Mouse (Mus musculus) left cerebral cortex, postnatal 10 days (tissue): ENCODE data around the gene Fanca. TPM values are rescaled to one million over a fixed set of nuclear protein-coding genes. Genes with fewer than 3 reads are reported as not detected.
"Not testable (repeated sequence)": the region's sequence is repeated elsewhere in the genome, so short reads cannot be mapped to it uniquely, and the experiment has no call there.

ENCODE experiments used
- DNase-seq, 2 experiments: peaks; one replicate each; pipeline ENCODE4 v3.0.0; 2021 to 2022; ENCODE audit warnings: low spot score in 2 of 2, mixed read lengths in 1 of 2; ENCODE audit errors: extremely low spot score in 1 of 2
- intact Hi-C: fragments of 180-260 bp; cut with DNase I; formaldehyde crosslinking; loops from one replicate; pipeline ENCODE4 v1.15.1; 2025
- total RNA-seq, 2 experiments: library from RNA; stranded (reverse); gene quantifications; 2 replicates each; pipeline ENCODE4 v1.2.3; 2021

Gene Fanca
- total RNA-seq, 2 experiments from 2014 or later = 4.0 to 4.1 TPM

GRCm38 (mm10) chr8:123332262-123333090, 14.1 kb upstream of the Fanca start, which contains the start of gene Spire2:
Gene Spire2 (plus strand): TSS chr8:123332713.
- peak; percentile 56 to 86 for DNase-seq
- intact Hi-C loops = no loop called here

GRCm38 (mm10) chr8:123331810-123332209, 13.4 kb upstream of the Fanca start:
- intact Hi-C loops = no loop called here
- DNase-seq = no peak

DNA sequence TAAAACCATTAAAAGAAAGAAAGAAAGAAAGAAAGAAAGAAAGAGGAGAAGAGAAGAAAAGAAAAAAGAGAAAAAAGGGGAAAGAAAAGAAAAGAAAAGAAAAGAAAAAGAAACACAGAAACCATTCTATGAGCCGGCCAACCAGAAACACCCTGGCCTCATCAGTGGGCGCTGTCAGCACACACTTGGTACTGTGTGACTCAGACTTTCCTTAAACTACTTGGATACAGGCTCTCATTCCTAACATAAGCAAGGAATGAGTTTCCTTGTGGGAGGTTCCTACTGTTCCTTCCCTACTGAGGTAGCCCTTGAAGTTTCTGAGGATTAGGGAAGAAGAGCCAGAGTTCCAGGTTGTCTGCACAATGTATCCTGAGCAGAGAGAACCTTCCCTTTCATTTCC, 12.9 kb upstream of the Fanca start:
- DNase-seq = no peak
- intact Hi-C loops = no loop called here

DNA sequence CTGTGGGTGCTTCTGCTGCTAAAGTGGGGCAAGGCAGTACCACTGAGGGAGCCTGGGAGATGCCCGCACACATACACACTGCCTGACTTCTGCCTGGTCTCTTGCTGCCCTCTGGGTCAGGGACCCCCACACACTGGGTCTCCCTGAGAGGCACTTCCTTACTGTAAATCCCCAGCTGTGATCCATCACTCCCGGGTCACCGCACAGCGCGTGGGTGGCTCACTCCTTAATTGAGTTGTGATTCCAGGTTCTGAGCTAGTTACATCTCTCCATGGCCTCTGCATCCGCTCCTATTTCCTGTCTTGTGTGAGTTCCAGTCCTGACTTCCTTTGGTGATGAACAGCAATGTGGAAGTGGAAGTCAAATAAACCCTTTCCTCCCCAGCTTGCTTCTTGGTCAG, 12.3 kb upstream of the Fanca start:
- intact Hi-C loops = no loop called here
- DNase-seq = no peak

GRCm38 (mm10) chr8:123329961-123330360, 11.6 kb upstream of the Fanca start:
- intact Hi-C loops = no loop called here
- no peak for DNase-seq

DNA sequence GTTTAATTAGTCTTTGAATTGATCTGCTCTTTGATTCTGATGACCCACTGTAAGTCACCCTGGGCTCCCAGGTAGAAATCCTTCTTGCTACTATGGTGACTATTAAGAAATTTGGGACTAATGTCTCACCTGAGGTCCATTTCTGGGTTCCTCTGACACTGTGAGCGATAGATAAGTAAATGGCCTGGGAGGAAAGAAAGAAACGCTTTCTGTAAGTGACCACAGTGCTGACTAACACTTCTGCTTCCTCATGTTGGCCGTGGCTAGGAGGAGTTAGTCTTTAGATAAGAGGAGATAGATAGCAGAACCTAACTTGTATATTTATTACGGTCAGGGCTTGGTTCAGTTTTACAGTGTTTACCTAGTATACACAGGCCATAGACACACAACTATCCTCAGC, 11.0 kb upstream of the Fanca start:
- DNase-seq = no peak
- intact Hi-C loops = no loop called here

GRCm38 (mm10) chr8:123328552-123328951, 10.2 kb upstream of the Fanca start:
- no peak for DNase-seq

GRCm38 (mm10) chr8:123319522-123320164, 1.3 kb upstream of the Fanca start:
- intact Hi-C loops = loop anchor here (5.0 kb wide), 1 partner anchor 43 kb away; no protein-coding TSS in a partner anchor

More at GRCm38 (mm10) chr8:123328552-123328951, 10.2 kb upstream of the Fanca start:
- intact Hi-C loops = no loop called here

DNA sequence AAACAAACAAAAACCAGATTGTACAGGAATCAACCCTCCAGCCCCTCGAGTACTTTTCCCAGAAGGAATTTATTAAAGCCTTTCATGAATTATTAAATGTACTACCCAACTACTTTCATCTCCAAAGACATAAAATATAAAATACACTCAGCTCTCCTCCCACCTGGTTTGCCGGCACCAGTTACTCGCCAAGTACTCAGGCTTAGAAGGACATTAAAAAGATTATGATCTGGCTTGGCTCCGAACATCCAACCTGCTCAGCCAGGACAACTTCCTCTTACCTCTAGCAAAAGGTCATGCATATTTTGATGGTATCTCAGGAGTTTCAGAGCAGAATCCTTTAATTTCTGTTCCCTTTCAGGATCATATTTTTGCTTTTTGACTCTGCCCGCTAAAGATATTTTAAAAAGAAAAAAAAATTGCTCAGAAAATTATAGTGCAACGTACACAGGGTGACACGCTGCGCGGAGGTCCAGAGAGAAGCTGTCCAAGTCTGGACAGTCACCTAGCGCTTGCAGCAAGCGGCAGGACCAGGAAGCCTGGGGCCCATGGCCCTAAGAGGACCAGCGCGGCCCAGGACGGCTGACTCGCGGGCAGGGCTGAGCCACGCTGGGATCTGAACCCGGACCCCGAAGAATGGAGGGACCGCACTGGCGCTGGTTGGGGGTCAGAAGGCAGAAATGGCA, 452 bp downstream of the Fanca start:
- intact Hi-C loops = loop anchor here (5.0 kb wide), 1 partner anchor 44 kb away; no protein-coding TSS in a partner anchor
- no peak for DNase-seq

More at GRCm38 (mm10) chr8:123319522-123320164, 1.3 kb upstream of the Fanca start:
- DNase-seq = no peak

- intact Hi-C loops = no loop called here
- DNase-seq = no peak
These were observed 9.6 kb downstream of the Fanca start for GRCm38 (mm10) chr8:123308738-123309137.

DNA sequence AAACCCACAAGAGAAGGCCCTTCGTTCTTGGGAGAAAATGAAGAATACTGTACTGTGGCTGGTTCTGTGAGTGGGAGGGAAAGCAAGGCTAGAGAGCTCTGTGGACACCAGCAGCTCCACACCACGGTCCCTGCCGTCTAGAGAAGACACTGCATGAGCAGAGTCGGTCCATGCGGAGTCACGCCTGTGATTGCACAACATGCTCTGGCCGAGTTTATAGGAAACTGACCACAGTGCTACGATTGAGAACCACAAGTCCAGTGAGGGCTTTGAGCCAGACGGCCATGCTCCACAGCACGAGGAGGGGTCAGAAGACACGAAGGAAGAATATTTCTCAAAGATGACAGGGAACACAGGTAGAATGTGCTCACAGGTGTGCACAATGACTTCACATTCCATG, 20.1 kb downstream of the Fanca start:
- DNase-seq = no peak
- intact Hi-C loops = no loop called here

DNA sequence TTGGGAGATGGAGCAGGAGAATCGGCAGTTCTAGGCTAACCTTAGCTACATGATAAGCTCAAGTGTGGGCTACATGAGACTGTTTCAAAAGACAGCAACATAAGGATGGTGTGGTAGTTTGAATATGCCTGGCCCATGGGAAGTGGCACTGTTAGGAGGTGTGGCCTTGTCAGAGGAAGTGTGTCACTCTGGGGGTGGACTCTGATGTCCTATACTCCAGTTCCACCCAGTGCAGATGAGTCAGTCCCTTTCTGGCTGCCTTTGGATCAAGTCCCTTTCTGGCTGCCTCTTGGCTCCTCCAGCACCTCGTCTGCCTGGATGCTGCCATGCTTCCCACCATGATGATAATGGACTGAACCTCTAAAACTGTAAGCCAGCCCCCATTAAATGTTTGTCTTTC, 25.6 kb downstream of the Fanca start:
- DNase-seq = no peak
- intact Hi-C loops = no loop called here

GRCm38 (mm10) chr8:123292281-123292680, 26.1 kb downstream of the Fanca start:
- DNase-seq = no peak
- intact Hi-C loops = no loop called here

- intact Hi-C loops = no loop called here
- no peak for DNase-seq
These were observed 26.7 kb downstream of the Fanca start for GRCm38 (mm10) chr8:123291716-123292115.

GRCm38 (mm10) chr8:123290679-123291078, 27.7 kb downstream of the Fanca start:
- DNase-seq = no peak
- intact Hi-C loops = no loop called here

DNA sequence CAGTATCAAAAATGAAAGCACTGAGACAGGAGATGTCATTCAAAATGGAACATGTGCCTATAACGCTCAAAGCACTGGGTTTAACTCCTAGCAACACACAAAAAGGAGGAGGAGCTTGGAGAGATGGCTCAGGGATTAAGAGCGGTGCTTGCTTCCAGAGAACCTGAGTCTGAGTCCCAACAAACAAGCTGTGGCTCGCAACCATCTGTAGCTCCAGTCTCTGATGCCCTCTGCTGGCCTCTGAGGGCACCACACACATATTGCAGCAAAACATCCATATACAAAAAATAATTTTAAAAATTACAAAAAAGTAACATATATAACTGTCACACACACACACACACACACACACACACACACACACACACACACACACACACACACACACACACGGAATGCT, 28.2 kb downstream of the Fanca start:
- peak; percentile 24 to 50 for DNase-seq
- intact Hi-C loops = no loop called here

GRCm38 (mm10) chr8:123287362-123287761, 31.0 kb downstream of the Fanca start:
- no peak for DNase-seq
- intact Hi-C loops = no loop called here

- no peak for DNase-seq
- intact Hi-C loops = no loop called here
These were observed 33.9 kb downstream of the Fanca start for GRCm38 (mm10) chr8:123284493-123284892.

DNA sequence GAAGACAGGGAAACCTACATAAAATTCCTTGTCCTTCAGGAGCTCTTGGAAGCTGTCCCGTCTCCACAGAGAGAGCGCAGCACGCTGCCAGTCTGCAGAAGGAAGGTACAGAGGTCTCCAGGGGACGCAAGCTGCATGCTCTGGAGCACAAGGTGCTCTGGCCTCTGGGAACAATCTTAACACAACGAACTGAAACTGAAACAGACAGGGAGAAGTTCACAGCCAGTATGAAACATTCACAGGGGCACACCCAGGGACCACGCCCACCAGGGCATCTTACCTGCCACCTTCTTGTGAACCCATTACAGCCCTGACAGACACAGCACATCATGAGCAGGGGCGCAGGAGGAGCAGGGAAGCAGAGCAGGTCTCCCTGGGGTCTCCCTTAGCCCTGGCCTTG, 34.4 kb downstream of the Fanca start:
- intact Hi-C loops = no loop called here
- DNase-seq = no peak

DNA sequence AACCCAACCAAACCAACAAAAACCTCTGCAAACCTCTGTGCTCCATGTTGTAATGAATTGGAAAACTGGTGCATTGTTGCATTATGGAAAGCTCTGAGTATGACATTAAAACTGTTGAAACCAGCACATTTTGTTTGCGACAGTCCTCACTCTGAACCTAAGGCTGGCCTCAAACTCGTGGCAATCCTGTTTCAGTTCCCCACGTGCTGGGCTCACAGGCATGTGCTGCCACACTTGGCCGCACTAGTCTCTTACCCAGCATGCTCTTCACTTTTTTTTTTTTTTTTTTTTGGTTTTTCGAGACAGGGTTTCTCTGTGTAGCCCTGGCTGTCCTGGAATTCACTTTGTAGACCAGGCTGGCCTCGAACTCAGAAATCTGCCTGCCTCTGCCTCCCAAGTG, 35.4 kb downstream of the Fanca start:
- DNase-seq, intact Hi-C loops: not testable (repeated sequence)
